Mouse (Mus musculus): ENCODE data around the gene Fam20a.

The Fam20a gene

DNA sequence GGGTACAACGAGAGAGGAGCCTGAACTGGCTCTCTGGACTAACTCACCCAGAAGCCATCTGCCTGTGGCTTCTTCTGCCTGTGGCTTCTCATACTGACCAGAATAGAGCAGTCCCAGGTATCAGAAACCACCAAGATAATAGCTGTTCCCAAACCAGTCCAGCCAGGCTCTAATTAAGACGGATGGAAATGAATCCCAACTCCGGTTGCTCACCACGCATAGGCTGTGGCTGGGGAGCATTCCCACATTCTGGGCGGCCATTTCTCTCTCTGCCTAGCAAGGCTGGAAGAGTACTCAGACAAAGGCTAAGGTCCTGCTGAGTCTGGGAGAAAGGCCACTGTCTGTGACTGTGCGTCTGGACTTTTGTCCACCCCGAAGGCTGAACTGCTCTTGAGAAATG is 5.1 kb downstream of the Fam20a start:
- no peak for DNase-seq (ENCODE audit: low read depth)

GRCm38 (mm10) chr11:109715311-109715781 is 6.7 kb downstream of the Fam20a start:
- no peak for DNase-seq (ENCODE audit: low read depth)

- no peak for DNase-seq (ENCODE audit: low read depth)
Observed at GRCm38 (mm10) chr11:109714341-109715247, 7.5 kb downstream of the Fam20a start.

GRCm38 (mm10) chr11:109709501-109709900 is 12.6 kb downstream of the Fam20a start:
- no peak for DNase-seq (ENCODE audit: low read depth)

- no peak for DNase-seq (ENCODE audit: low read depth)
Observed at GRCm38 (mm10) chr11:109708786-109709185, 13.3 kb downstream of the Fam20a start.

GRCm38 (mm10) chr11:109707442-109707841 is 14.6 kb downstream of the Fam20a start:
- no peak for DNase-seq (ENCODE audit: low read depth)

GRCm38 (mm10) chr11:109706586-109706985 is 15.5 kb downstream of the Fam20a start:
- no peak for DNase-seq (ENCODE audit: low read depth)

DNA sequence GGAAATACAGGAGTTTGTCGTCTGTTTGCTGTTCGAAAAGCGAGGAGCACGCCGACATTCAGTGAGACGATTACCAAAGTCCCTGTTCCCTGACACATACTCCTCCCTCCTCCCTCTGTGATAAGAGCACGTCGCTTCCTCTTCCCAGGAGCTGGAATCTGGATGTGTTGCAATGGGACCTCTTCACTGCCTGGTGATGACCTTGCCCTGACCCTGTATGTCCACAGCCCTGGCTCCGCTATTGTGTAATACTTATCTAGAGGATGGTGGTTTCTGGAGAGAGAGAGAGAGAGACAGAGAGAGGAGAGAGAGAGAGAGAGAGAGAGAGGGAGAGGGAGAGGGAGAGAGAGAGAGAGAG is 16.0 kb downstream of the Fam20a start:
- DNase-seq (ENCODE audit: low read depth): no peak

DNA sequence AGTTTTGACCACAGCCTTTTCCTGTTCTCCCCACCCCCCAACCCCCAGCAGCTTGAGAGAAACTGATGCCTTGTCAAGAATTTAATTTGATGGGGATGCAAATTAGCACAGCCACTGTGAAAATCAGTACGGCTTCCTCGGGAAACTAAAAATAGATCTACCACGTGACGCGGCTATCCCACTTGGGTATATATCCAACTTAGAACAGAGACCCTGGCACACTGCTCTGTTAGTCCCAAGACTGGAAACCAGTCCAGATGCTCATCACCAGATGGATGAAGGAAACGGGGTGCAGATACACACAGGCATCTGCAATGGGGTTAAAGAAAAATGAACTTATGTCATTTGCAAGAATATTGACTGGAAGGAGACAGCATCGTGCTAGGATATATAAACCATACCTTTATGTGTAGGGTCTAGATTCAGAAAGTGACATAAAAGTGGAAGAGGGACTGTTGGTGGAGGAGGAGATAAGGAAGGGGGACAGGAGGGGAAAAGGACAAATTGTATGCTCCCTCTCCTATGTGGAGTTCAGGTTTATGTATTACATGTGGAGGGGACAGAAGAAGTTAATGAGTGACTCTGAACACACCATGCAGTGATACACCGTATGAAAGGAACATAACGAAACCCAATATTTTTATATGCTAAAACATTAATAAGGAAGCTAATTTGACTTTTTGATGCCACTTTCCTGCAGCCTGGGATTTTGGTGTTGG is 16.6 kb downstream of the Fam20a start:
- no peak for DNase-seq (ENCODE audit: low read depth)

- DNase-seq (ENCODE audit: low read depth): no peak
Observed at GRCm38 (mm10) chr11:109704311-109705205, 17.5 kb downstream of the Fam20a start.

DNA sequence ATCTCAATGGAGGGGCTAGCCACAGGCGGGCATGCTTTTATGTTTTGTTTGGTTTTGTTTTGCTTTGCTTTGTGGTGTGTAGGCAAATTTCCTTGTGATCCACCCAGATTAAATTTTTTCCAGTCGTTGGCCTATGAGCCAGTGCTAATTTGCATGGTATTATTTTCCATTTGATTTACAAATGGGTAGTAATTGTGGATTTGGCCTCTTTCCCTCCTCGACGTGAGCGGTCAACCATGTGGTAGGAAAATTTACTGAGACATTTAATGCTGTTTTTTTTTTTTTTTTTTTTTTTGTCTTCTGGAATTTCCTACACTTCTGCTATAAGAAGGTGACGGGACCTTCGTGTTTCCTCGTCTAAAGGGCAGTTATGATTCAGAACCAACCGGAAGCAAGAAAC is 18.2 kb downstream of the Fam20a start:
- DNase-seq (ENCODE audit: low read depth): no peak

DNA sequence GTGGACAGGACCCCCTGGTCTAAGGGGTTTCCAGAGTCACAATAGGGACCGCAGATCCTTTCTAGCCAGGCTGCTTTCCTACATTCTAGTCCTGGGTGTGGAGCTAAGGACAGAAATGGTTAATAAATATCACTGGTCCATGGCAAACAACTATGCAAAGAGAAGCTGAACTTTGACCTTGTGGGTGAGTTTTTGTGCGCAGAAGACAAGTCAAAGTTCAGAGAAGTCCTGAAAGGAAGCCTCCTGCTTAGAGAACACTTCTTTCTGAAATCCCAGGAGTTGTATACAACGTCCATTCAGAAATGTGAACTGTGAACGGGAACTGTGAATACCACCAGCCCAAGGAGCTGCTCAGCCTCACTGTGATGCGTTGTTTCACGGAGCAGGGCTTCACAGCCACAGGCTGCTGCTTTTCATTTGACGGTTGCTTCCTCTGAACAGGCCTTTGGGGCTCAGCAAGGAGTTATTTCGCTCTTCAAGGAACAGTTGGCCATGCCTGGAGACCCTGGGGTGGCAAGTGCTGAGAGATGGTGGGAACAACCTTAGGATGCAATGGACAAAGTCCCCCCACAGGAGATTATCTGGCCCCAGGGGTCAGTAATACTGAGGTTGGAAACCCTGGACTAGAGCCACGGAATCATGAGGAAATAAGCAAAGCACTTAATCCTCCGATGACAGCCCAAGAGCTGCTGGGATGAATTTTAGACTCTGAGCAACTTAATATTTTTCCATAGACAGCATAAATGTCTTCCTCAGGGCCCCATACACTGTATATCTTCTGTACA is 19.9 kb downstream of the Fam20a start:
- no peak for DNase-seq (ENCODE audit: low read depth)

GRCm38 (mm10) chr11:109700761-109701160 is 21.3 kb downstream of the Fam20a start:
- peak; percentile 34 for DNase-seq (ENCODE audit: low read depth)

GRCm38 (mm10) chr11:109699784-109700183 is 22.3 kb downstream of the Fam20a start:
- peak; percentile 17 for DNase-seq (ENCODE audit: low read depth)

- DNase-seq (ENCODE audit: low read depth): no peak
Observed at GRCm38 (mm10) chr11:109698740-109699139, 23.3 kb downstream of the Fam20a start.

GRCm38 (mm10) chr11:109697089-109697643 is 24.9 kb downstream of the Fam20a start:
- DNase-seq (ENCODE audit: low read depth): no peak

GRCm38 (mm10) chr11:109696519-109696918 is 25.6 kb downstream of the Fam20a start:
- no peak for DNase-seq (ENCODE audit: low read depth)

- DNase-seq (ENCODE audit: low read depth): no peak
Observed at GRCm38 (mm10) chr11:109692737-109693136, 29.3 kb downstream of the Fam20a start.

- DNase-seq (ENCODE audit: low read depth): no peak
Observed at GRCm38 (mm10) chr11:109689539-109689938, 32.5 kb downstream of the Fam20a start.

- no peak for DNase-seq (ENCODE audit: low read depth)
Observed at GRCm38 (mm10) chr11:109682221-109682620, 39.9 kb downstream of the Fam20a start.

- no peak for DNase-seq (ENCODE audit: low read depth)
Observed at GRCm38 (mm10) chr11:109681556-109681955, 40.5 kb downstream of the Fam20a start.

Measured in 416B (cell line).